Mouse (Mus musculus): ENCODE measurements around the gene Prkn.

The Prkn gene

GRCm38 (mm10) chr17:10840148-10840707 is at the start of gene Prkn, which contains the start of gene Pacrg:
Prkn (plus strand) TSS chr17:10840384.
Pacrg (minus strand) TSS chr17:10840311.
- DNase-seq (ENCODE audit: low read depth, low spot score), result peak; percentile 99

GRCm38 (mm10) chr17:10791661-10792060 is 48.5 kb upstream of the Prkn start:
- DNase-seq (ENCODE audit: low read depth, low spot score), result peak; percentile 57

GRCm38 (mm10) chr17:10806692-10807091 is 33.5 kb upstream of the Prkn start:
- DNase-seq (ENCODE audit: low read depth, low spot score), result no peak

GRCm38 (mm10) chr17:10807261-10807998 is 32.8 kb upstream of the Prkn start:
- no peak for DNase-seq (ENCODE audit: low read depth, low spot score)

- no peak for DNase-seq (ENCODE audit: low read depth, low spot score)
These were observed 31.6 kb upstream of the Prkn start for GRCm38 (mm10) chr17:10808571-10808970.

GRCm38 (mm10) chr17:10818971-10819370 is 21.2 kb upstream of the Prkn start:
- DNase-seq (ENCODE audit: low read depth, low spot score), result no peak

GRCm38 (mm10) chr17:10840731-10841201 is 582 bp downstream of the Prkn start:
- peak; percentile 71 for DNase-seq (ENCODE audit: low read depth, low spot score)

- DNase-seq (ENCODE audit: low read depth, low spot score), result no peak
These were observed 14.0 kb downstream of the Prkn start for GRCm38 (mm10) chr17:10854207-10854606.

- no peak for DNase-seq (ENCODE audit: low read depth, low spot score)
These were observed 34.3 kb downstream of the Prkn start for GRCm38 (mm10) chr17:10874208-10875187.

- no peak for DNase-seq (ENCODE audit: low read depth, low spot score)
These were observed 38.8 kb downstream of the Prkn start for GRCm38 (mm10) chr17:10878986-10879385.

- no peak for DNase-seq (ENCODE audit: low read depth, low spot score)
These were observed 42.1 kb downstream of the Prkn start for GRCm38 (mm10) chr17:10882260-10882659.

- DNase-seq (ENCODE audit: low read depth, low spot score), result peak; percentile 37
These were observed 47.7 kb downstream of the Prkn start for GRCm38 (mm10) chr17:10887924-10888323.

- DNase-seq (ENCODE audit: low read depth, low spot score), result no peak
These were observed 61.6 kb downstream of the Prkn start for GRCm38 (mm10) chr17:10901686-10902228.

GRCm38 (mm10) chr17:10936698-10937097 is 96.5 kb downstream of the Prkn start:
- DNase-seq (ENCODE audit: low read depth, low spot score), result no peak

GRCm38 (mm10) chr17:10937844-10938243 is 97.7 kb downstream of the Prkn start:
- no peak for DNase-seq (ENCODE audit: low read depth, low spot score)

- peak; percentile 23 for DNase-seq (ENCODE audit: low read depth, low spot score)
These were observed 98.6 kb downstream of the Prkn start for GRCm38 (mm10) chr17:10938755-10939154.

GRCm38 (mm10) chr17:10946552-10946951 is 106.4 kb downstream of the Prkn start:
- DNase-seq (ENCODE audit: low read depth, low spot score), result no peak

- no peak for DNase-seq (ENCODE audit: low read depth, low spot score)
These were observed 107.4 kb downstream of the Prkn start for GRCm38 (mm10) chr17:10947614-10948013.

- DNase-seq (ENCODE audit: low read depth, low spot score), result peak; percentile 37
These were observed 119.1 kb downstream of the Prkn start for GRCm38 (mm10) chr17:10959066-10959864.

- DNase-seq (ENCODE audit: low read depth, low spot score), result no peak
These were observed 122.0 kb downstream of the Prkn start for GRCm38 (mm10) chr17:10962151-10962550.

- no peak for DNase-seq (ENCODE audit: low read depth, low spot score)
These were observed 142.0 kb downstream of the Prkn start for GRCm38 (mm10) chr17:10982136-10982535.

All from mesoderm, embryonic 11.5 days (tissue).